ENCODE assay signal across 24 mouse cellular contexts in the genomic region with DNA sequence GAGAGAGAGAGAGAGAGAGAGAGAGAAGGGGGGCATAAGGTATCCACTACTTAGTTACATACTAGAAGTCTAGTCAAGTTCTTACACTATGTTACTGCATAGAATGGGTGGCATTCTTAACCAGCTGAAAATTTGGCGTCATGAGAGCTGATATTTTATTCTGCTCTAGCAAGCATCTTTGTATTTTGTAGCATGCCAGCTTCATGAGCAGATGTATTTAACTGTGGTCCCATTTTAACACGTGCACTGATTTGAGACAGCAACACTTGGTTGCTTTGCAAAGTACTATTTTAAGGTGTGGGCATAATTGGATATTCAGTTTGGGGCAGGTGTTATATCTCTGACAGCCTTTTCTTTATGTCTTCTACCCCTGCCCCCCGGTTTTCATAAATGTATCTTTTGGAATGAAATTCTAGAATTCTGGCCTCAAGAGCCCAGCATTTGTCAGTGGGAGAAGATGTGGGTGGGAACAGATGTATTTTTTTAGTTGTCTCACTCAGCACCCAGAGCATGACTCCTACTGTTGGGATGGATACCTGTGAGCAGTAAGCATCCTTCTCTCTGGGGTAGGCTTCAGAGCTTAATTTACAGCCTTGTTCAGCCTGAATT. TPM values are rescaled to one million over a fixed set of nuclear protein-coding genes. Genes with fewer than 3 reads are reported as not detected.
DNase-seq lines count a peak whose midpoint lies in the region; ATAC-seq lines count a peak whose summit lies in the region.
"Had no signal": no experiment of that assay in that cellular context is flagged by ENCODE, and none has a peak within 500 bp of the region (broad histone marks: within the 10 kb centered on the region; RNA-seq: fewer than 3 reads in every experiment).

No protein-coding gene starts in this region.

- no peak for ATAC-seq in midbrain, embryonic 15.5 days (replicated peaks)
- ATAC-seq: CD4-positive, CD25-positive, alpha-beta regulatory T cell, adult 4 months; lung, postnatal 0 days had no signal

- H3K36me3 ChIP-seq in midbrain, embryonic 15.5 days (replicated peaks), result no peaks in the 10 kb centered on the region
- H3K36me3 ChIP-seq: embryonic facial prominence, embryonic 10.5 days; heart, embryonic 12.5 days; hindbrain, embryonic 13.5 days had no signal

- H3K4me2 ChIP-seq in midbrain, embryonic 15.5 days, result no peak overlapping the region
- H3K4me2 ChIP-seq: heart, embryonic 12.5 days; hindbrain, embryonic 13.5 days; midbrain, embryonic 11.5 days had no signal

- no peaks in the 10 kb centered on the region for H3K9me3 ChIP-seq in midbrain, embryonic 15.5 days
- H3K9me3 ChIP-seq: embryonic facial prominence, embryonic 10.5 days; heart, embryonic 12.5 days; hindbrain, embryonic 13.5 days had no signal

- H3K9ac ChIP-seq in midbrain, embryonic 15.5 days, result no peak overlapping the region
- H3K9ac ChIP-seq: heart, embryonic 12.5 days; hindbrain, embryonic 13.5 days had no signal

- H3K4me3 ChIP-seq in midbrain, embryonic 15.5 days, result no peak overlapping the region
- H3K4me3 ChIP-seq: embryonic facial prominence, embryonic 10.5 days; heart, embryonic 12.5 days; hindbrain, embryonic 13.5 days had no signal

- no peak overlapping the region for H3K27ac ChIP-seq in midbrain, embryonic 15.5 days
- H3K27ac ChIP-seq: embryonic facial prominence, embryonic 10.5 days; hindbrain, embryonic 13.5 days; stomach, postnatal 0 days had no signal

- WGBS in midbrain, embryonic 15.5 days, result 71% methylated on average over 3 of the region's 3 CpGs

- intact Hi-C loops in left cerebral cortex, postnatal 4 days (cut with DNase I), result no loop called here

- no peaks in the 10 kb centered on the region for H3K4me1 ChIP-seq in midbrain, embryonic 15.5 days
- H3K4me1 ChIP-seq: embryonic facial prominence, embryonic 10.5 days; heart, embryonic 12.5 days; hindbrain, embryonic 13.5 days had no signal

- DNase-seq in left cerebral cortex, adult 11 months (ENCODE audit: low spot score), result peak; percentile 35
- no peak for DNase-seq in left cerebral cortex, postnatal 4 days
- peak; percentile 36 to 54 for DNase-seq in layer of hippocampus, adult 8-10 months (ENCODE audit: low spot score in 2 of 2)
- peak; percentile 38 to 73 for DNase-seq in left cerebral cortex, adult 9 months (ENCODE audit: low spot score in 2 of 2)
- DNase-seq in telencephalon, adult 2 months (ENCODE audit: low read depth, low spot score), result peak; percentile 88
- no peak for DNase-seq in thymus, postnatal 25 days
- DNase-seq in heart, adult 8-10 months (ENCODE audit: low spot score), result no peak
- DNase-seq: cerebellum, adult 8-10 months; heart, postnatal 14 days; kidney, adult 8-10 months; kidney, postnatal 14 days; liver; retina, postnatal 1 day; thymus, postnatal 36 days had no signal

- H3K27me3 ChIP-seq in midbrain, embryonic 15.5 days (replicated peaks), result no peaks in the 10 kb centered on the region
- H3K27me3 ChIP-seq: heart, embryonic 12.5 days; hindbrain, embryonic 13.5 days had no signal

RNA-seq across cellular contexts. Expression of gene Gabrb2, which starts 28.8 kb away (rescaled TPM):
- total RNA-seq in left cerebral cortex, postnatal 4 days (2021), result 100 to 1,000 TPM; 122 to 131 TPM
- 100 to 1,000 TPM; 137 to 162 (median 148) TPM for total RNA-seq in layer of hippocampus, adult 8-10 months (2022)
- 44.2 and 50.7 TPM in 2 replicates for polyA plus RNA-seq in midbrain, embryonic 15.5 days (2015; fragmentation: Nextera tagmentation; extraction: Ambion mirVana)
- 1 to 10 TPM in 1 of 4 experiments, under 1 TPM in 3; 0.37 to 1.6 (median 0.72) TPM for total RNA-seq in heart, adult 8-10 months (2022)
- total RNA-seq: common myeloid progenitor, adult 5-6 weeks; monocyte, adult 5-6 weeks had no signal
- polyA plus RNA-seq: CD4-positive, CD25-positive, alpha-beta regulatory T cell, adult 4 months had no signal

Comparison
In these comparisons a context has a peak if more than half of its experiments do, and no peak if none do; other contexts are left out.
1. DNase-seq: peak in left cerebral cortex, adult 11 months (single experiment), layer of hippocampus, adult 8-10 months (2 of 2), left cerebral cortex, adult 9 months (2 of 2) and telencephalon, adult 2 months (single experiment); none in left cerebral cortex, postnatal 4 days (single experiment), thymus, postnatal 25 days (single experiment) and heart, adult 8-10 months (single experiment).
2. RNA of gene Gabrb2, which starts 28.8 kb away (total RNA-seq): 137 to 162 TPM in layer of hippocampus, adult 8-10 months and 122 to 131 TPM in left cerebral cortex, postnatal 4 days; 0.37 to 1.6 TPM in heart, adult 8-10 months; every median in the first group is over 10 times any median in the second.